Mouse (Mus musculus) embryo, embryonic 11.5 days (tissue): ENCODE measurements around the gene Sobp.

ENCODE experiments used
- DNase-seq: peaks from one replicate; pipeline ENCODE4 v3.0.0-alpha.2; 2012; ENCODE audit warnings: low read depth, low spot score

Sobp gene

DNA sequence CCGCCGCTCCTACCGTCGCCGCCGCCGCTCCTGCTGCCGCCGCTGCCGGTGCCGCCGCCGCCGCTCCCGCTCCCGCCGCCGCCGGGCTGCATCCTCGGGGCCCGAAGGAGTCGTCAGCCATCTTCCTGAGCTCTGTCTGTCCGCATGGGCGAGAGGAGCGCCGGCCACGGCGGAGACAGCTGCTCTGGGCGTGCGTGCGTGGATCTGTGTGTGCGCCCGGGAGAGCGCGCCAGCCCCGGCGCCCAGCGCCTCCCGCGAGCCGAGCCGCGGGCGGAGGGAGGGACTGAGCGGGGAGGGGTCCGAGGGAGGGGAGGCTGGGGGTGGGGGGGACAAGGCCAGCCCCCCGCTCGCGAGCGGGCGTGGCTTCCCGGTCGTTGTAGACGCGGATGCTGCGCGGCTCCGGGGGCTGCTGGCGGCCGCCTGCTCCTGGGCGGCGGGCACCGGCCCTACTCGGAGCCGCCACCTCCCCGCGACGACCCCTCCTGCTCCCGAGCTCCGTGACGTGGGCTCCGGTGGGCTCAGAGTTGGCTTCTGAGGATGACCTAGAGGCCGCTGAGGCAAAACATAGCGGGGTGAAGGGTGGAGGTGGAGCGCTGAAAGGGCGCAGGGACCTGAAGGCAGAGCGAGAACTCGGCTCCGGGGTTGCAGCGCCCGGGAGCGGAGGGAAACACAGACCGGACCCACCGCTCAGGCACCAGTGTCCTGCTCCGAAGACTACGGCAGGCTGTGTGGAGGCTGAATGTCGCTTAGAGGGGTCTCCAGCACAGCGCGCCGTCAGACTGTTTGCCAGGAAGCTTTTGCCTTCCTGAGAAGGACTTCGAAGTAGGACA, at the start of gene Sobp, which contains the start of gene 9030612E09Rik:
Sobp (minus strand) TSS at position 205 of the 830 bp plus-strand sequence.
9030612E09Rik (plus strand) TSS at position 379 of the 830 bp plus-strand sequence.
- DNase-seq: no peak

DNA sequence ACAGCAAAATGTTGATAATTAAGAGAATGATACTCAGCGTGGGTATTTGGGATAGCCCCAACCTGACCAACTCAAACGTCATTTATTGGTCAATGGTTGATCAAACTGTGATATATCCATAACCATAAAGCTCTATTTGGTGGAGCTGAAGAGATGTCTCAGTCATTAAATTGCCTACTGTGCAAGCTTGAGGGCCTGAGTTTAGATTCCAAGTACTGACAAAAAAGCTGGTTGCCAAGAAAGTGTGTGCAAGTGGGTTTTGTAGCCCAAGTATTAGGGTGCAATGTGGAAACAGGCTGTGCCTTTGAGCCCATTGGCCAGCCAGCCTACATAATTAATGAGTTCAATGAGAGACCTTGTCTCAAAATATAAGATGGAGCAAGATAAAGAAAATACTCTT, 49.1 kb upstream of the Sobp start:
- DNase-seq: no peak

DNA sequence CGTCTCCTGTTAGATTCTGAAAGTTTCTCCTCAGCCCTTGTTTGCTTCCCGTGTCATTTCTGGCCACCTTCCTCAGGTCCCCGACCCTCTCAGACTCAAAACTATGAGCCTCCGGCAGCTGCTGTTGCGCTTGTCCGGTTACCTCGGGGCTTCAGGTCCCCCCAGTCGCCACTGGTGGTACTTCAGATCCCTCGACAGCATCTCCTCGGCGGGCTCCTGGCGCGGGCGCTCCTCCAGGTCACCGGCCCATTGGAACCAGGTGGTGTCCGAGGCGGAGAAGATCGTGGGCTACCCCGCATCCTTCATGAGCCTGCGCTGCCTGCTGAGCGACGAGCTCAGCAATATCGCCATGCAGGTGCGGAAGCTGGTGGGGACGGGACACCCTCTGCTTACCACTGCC, 47.3 kb upstream of the Sobp start:
- no peak for DNase-seq

DNA sequence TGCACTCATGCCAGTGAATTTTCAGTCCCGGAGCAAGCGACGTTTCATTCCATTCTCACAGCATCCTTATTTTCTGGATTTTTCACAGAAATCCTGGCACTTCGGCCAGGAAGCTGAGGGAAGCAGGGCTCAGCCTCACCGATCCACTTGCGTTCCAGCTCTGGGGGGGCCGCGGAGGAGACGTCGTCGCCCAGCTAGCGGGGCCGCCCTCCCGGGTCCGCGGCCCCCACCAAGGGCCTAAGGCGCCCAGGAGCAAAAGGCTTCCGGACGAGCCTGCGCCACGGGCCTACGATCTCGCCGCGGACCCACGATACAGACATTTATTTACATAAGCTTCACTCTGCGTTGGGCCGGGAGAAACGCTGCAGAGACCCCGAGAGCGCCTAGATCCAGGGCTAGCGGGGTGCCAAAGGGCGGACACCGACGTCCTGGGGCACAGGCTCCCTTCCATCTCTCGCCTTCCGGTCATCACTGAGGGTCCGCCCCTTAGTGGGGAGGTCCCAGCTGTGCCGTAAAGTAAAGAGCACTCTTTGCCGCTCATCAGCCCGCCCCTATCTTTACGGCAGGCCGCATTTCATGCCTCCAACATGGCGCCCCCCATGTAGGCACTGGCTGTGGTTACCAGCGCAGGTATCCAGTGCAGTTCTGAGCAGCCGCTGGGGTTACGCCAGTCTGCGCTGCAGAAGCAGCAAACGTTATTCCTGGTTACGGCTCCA, 46.7 kb upstream of the Sobp start, which contains the start of gene Pdss2:
Pdss2 (plus strand) TSS at position 577 of the 716 bp plus-strand sequence.
- DNase-seq: peak; percentile 87

- DNase-seq: no peak
Observed at GRCm38 (mm10) chr10:43220479-43220878, 46.1 kb upstream of the Sobp start.

- DNase-seq: no peak
Observed at GRCm38 (mm10) chr10:43217361-43217900, 43.1 kb upstream of the Sobp start.

- peak; percentile 19 for DNase-seq
Observed at GRCm38 (mm10) chr10:43211866-43212265, 37.5 kb upstream of the Sobp start.

GRCm38 (mm10) chr10:43203865-43204264, 29.5 kb upstream of the Sobp start:
- DNase-seq: no peak

- DNase-seq: no peak
Observed at GRCm38 (mm10) chr10:43200206-43200605, 25.9 kb upstream of the Sobp start.

DNA sequence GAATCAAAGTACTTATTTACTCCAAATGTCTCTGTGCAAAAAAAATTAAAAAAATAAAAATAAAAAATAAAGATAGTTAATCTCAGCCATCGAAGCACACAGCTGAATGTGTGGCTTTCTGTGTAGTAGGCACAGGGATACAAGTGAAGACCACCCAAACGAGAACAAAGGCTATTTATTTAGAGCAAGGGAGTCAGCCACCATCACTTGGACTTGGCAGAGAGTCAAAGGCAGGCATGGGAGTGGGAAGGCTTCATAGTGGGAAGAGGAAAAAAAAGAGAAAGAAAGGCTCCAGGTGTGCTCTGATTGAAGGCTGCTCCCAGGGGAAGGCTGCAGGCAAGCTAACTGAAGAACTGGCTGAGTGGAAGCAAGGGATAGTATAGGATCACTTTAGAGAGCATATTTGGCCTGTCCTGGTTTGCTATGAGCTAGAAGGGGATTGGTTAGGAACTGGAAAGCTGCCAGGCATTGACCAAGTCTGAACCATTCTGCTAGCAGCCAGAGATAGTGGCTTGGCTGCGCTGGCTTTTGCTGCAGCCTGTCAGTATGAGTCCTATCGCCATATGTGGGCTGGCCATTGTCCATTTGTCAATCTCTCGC, 6.1 kb upstream of the Sobp start:
- DNase-seq: no peak

DNA sequence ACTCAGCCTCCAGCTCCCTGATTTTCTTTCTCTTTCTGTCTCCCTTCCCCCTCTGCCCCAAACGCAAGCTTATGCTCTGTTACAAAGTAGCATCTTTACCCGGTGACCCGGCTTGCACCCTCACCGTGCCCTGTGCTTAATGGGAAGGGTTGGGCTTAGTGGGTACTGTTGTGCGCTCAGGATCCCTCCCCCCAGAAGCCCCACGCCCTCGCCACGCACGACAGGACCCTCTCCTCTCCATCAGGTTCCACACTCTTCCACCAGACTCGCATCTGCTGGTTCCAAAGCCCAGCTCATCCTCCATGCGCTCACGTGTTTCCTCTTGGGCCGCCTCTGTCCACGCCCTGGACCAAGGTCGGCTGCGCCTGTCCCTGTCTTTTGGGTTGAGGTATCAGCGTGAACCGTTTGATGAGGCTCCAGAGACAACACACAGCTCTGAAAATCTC, 849 bp upstream of the Sobp start:
- no peak for DNase-seq

- DNase-seq: no peak
Observed at GRCm38 (mm10) chr10:43173828-43174325, 453 bp downstream of the Sobp start.

DNA sequence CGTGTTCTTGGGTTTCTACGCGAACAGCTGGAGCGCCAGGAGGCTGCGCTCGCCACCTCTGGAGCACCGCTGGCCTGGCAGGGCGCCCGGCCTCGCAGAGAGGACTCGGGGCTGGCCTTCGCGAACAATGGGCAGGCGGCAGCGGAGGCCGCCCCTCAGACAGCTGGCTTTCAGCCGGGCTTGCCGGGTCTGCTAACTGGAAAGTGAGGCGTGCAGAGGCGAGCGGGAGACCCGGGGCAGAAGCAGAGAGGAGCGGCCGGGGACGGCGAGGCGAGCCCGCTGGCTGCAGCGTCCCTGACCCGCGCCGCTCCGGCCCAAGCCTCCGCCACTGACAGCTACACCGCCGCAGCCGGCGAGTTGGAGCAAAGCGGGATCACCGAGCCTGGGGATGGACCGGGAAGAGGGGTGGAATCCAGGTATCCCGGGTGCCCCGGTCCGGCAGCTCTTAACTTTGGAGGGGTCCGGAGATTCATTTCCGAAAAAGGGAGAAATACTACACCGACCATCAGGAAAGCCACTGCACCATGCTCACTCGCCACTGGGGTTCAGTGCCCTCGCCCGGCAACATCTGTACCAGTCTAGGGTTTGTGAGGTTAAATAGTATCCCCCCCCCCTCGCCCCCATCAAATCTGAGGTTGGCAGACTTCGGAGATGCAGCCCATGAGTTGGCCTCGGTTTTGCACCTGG, 1.0 kb downstream of the Sobp start:
- no peak for DNase-seq

- no peak for DNase-seq
Observed at GRCm38 (mm10) chr10:43172554-43172953, 1.8 kb downstream of the Sobp start.

GRCm38 (mm10) chr10:43172066-43172465, 2.3 kb downstream of the Sobp start:
- no peak for DNase-seq

DNA sequence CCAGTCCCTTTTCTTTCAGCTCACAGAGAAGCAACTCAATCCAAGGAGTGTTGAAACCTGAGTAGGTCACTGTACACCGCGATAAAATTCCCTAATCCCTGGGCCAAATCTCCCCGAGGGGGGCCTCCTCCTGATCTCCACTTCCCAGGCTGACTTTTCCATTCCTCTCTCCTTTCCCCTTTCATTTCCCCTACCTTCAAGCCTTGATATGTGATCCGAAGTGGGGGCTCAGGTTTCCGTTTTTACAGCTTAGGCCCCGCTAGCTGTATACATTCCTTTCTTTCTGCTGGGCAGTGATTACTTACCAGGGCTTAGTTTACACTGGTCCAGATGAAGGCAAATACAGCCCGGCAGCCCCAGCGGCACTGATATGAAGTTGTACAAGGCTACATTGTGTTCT, 3.2 kb downstream of the Sobp start:
- DNase-seq: no peak

- no peak for DNase-seq
Observed at GRCm38 (mm10) chr10:43168847-43169246, 5.5 kb downstream of the Sobp start.

- DNase-seq: no peak
Observed at GRCm38 (mm10) chr10:43166817-43167216, 7.5 kb downstream of the Sobp start.

GRCm38 (mm10) chr10:43166146-43166545, 8.2 kb downstream of the Sobp start:
- no peak for DNase-seq

GRCm38 (mm10) chr10:43164406-43164805, 9.9 kb downstream of the Sobp start:
- no peak for DNase-seq

- no peak for DNase-seq
Observed at GRCm38 (mm10) chr10:43162318-43162717, 12.0 kb downstream of the Sobp start.
